Mouse (Mus musculus) embryo, embryonic 11 days (tissue): ENCODE data around the gene Wdr63.

Experiments used
- DNase-seq: peaks from one replicate; pipeline ENCODE4 v3.0.0-alpha.2; 2015

Wdr63 gene

GRCm38 (mm10) chr3:146051277-146052007 lies 56.5 kb downstream of the Wdr63 start:
- DNase-seq = peak; percentile 26

- DNase-seq = no peak
These were observed 58.0 kb downstream of the Wdr63 start for GRCm38 (mm10) chr3:146049951-146050350.

- peak; percentile 68 for DNase-seq
These were observed 60.2 kb downstream of the Wdr63 start for GRCm38 (mm10) chr3:146047704-146048207.

DNA sequence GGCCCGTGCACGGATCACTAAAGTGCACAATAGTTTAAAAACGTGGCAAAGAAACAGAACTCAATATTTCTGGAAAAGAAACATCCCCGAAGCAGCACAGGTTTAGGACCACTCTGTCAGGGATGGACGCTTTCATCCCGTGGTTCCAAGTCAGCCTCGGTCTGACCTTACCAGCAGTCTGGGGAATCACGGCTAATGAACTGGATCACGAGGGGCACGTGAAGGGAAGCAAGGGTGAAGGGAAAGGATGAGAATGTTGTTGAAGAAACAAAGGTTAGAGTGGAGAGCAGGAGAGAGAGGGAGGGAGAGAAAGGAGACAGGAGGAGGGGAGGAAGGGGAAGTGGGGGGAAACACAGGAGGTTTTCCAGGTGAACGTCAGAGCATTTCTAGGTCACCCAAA lies 61.9 kb downstream of the Wdr63 start:
- no peak for DNase-seq

DNA sequence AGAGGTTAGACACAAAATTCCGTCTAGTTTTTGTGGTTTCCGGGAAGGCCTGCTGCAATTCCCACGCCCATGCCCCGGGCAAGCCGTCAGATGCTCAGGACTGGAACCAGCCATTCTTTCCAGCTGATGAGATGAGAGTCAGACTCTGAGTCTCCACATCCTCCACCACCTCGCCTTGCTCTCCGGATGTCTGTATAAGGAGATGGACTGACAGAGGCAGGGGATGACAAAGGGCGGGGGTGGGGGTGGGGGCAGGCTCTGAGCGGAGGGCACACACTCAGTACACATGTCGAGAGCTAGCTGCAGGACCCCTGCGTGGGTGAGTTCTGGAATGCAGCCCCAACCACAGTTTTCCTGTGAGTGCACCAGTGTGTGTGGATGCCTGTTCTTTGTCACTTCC lies 63.0 kb downstream of the Wdr63 start:
- no peak for DNase-seq

- DNase-seq = no peak
These were observed 66.5 kb downstream of the Wdr63 start for GRCm38 (mm10) chr3:146041382-146041781.

GRCm38 (mm10) chr3:146039132-146039903 lies 68.6 kb downstream of the Wdr63 start:
- DNase-seq = no peak

- DNase-seq = no peak
These were observed 70.0 kb downstream of the Wdr63 start for GRCm38 (mm10) chr3:146037906-146038305.

DNA sequence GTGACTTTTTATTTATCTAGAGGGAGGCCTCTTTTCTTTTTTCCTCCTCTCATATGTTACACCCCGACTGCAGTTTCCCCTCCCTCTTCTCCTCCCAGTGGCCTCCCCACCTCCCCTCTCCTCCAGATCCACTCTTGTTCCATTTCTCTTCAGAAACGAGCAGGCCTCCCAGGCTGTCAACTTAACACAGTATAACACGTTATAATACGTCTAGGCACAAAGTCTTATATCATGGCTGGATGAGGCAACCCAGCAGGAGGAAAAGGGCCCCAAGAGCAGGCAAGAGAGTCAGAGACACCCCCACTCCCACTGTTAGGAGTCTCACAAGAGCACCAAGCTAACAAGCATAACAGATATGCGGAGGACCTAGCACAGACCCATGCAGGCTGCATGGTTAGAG lies 75.0 kb downstream of the Wdr63 start:
- no peak for DNase-seq

- no peak for DNase-seq
These were observed 77.6 kb downstream of the Wdr63 start for GRCm38 (mm10) chr3:146030255-146030836.

DNA sequence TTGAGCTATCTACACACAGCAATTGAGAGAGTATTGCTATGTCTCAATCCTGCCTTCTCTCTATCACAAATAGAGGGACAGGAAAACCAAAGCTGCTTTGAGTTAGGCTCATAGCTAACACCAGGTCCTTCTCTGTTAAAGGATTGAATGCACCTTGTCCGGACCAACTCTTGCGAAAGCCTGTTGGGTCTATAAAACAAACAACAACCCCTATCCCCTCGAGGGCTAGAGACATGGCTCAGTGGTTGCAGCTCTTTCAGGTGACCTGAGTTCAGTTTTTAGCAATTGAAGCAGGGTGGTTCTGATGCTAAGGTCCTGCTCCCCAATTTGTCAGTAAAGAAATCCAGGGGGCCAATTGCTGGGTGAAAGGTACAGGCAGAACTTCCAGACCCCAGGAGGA lies 78.7 kb downstream of the Wdr63 start:
- DNase-seq = no peak

DNA sequence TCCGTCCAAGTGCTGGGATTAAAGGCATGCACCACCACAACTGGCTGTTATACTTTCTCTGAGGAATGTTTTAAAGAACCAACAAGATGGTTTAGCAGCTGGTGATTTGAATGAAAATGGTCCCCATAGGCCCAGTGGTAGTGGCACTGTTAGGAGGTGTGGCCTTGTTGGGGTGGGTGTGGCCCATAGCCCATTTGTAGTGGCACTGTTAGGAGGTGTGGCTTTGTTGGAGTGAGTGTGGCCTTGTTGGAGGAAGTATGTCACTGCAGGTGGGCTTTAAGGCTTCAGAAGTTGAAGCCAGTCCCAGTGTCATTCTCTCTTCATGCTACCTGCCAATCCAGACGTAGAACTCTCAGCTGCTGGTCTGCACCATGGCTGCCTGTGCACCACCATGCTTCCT lies 79.5 kb downstream of the Wdr63 start:
- no peak for DNase-seq

- no peak for DNase-seq
These were observed 80.8 kb downstream of the Wdr63 start for GRCm38 (mm10) chr3:146027116-146027515.

- DNase-seq = no peak
These were observed 82.4 kb downstream of the Wdr63 start for GRCm38 (mm10) chr3:146025499-146025898.

DNA sequence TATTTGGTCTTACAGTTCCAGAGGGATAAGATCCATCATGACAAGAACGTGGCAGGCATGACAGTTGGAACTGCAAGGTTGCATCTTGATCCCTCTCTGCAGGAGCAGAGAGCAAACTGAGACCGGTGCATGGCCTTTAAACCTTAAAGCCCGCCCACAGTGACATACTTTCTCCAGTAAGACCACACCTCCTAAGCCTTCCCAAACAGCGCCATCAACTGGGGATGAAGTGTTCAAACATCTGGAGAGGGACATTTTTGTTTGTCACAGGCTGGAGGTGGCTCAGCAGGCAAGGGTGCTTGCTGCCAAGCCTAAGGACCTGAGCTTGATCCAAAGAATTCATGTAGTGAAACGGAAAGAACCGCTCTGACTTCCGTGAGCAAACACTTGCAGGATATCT lies 83.2 kb downstream of the Wdr63 start:
- DNase-seq = no peak

DNA sequence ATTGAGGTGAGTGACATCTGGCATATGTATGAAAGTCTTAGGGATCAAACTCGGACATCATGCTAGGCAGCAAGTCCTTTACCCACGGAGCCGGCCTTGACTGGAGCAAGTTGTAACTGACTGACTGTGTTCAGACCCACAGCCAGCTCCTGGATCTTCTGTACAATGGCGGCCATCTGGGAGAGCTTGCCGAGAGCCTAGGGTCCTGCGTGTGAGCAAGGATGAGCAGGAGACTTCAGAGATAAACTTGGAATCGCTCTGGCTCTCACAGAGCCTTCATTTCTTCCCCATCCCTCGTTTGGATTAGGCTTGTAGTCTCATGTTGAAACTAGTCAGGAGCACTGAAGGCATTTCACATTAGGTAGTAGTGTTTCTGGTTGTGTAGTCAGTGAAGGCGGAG lies 85.7 kb downstream of the Wdr63 start:
- DNase-seq = no peak

GRCm38 (mm10) chr3:146017521-146017920 lies 90.4 kb downstream of the Wdr63 start:
- DNase-seq = no peak

GRCm38 (mm10) chr3:146016979-146017378 lies 91.0 kb downstream of the Wdr63 start:
- no peak for DNase-seq

- no peak for DNase-seq
These were observed 93.6 kb downstream of the Wdr63 start for GRCm38 (mm10) chr3:146014321-146014720.

DNA sequence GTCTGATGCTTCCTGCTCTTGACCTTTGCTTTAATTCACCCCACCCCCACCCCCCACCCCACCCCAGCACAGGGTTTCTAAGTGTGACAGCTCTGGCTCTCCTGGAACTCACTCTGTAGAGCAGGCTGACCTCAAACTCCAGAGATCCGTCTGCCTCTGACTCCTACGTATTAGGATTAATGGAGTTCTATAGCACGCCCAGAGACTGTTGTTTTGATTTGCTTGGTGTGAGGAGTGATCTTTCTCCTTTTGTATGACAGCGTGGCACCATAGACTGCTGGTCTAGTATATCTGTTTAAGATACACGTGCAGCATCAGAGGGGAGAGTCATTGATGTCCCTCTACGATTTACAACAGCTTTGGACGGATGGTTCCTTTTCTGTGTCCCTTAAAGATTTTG lies 94.4 kb downstream of the Wdr63 start:
- DNase-seq = no peak

DNA sequence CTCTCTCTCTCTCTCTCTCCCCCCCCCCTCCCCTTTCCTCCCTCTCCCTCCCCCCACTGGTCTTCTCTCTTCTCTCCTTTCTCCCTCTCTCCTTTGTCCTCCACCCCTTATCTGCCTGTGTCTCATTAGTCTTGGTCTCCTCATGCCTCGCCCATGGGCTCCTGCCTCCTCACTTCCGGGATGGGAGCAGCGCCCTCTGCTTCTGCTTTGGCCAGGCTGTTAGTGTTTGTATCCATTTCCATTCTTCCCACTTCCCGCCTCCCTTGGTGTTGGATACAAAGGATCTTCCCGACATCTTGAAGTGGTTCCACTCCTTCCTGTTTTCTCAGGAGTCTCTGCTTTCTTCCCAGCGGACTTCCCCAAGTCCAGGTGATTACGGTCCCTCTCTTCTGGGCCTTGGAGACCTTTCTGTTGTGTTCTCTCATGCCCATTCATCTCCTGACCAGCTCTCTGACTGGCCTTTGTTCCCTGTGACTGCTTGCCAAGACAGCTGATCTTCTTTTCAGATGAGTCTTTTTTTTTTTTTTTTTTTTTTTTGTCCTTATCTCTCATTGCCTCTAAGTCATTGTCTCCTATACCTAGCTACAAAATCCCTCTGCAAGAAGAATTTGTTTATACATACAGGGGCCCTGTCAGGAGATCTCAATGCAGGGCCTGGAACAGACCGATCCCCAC lies 96.2 kb downstream of the Wdr63 start:
- DNase-seq = no peak

DNA sequence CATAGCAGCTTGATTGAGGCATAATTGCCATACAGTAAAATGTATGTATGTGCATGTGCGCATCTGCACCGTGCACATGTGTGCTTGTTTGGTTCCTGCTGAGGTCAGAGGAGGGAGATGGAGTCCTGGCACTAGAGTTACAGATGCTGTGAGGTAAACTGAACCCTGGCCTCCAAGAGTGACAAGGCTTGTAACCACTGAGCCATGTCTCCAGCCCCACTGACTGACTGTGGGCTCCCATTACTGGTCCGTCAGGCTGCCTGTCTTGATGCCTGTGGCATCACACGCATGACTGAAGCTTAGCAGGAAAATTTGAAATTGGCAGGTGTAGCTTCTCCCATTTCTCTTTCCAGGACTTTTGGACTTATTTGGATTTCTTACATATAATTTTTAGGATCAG lies 97.2 kb downstream of the Wdr63 start:
- DNase-seq = no peak
